Mouse (Mus musculus) midbrain, postnatal 0 days (tissue): ENCODE data around the gene Lrfn2. TPM values are rescaled to one million over a fixed set of nuclear protein-coding genes. Genes with fewer than 3 reads are reported as not detected.

Experiments used
- ATAC-seq: fragments of 200-750 bp; cut with Nextera tagmentation; 2 replicates; pipeline ENCODE4 v1.8.0; 2017; ENCODE audit warnings: moderate number of reproducible peaks, mild to moderate bottlenecking, moderate TSS enrichment, moderate library complexity; ENCODE audit not compliant: low FRiP score
- DNase-seq: peaks from one replicate; pipeline ENCODE4 v3.0.0-alpha.2; 2015; ENCODE audit warnings: low spot score
- H3K27ac ChIP-seq: fragments of 300-500 bp; sonication (generic); 2 replicates; pipeline ENCODE4 v1.5.1; 2014; ENCODE audit warnings: low read depth, mild to moderate bottlenecking, low read length, mixed read lengths
- H3K27me3 ChIP-seq: fragments of 300-500 bp; sonication (generic); 2 replicates; pipeline ENCODE4 v1.6.1; 2014; ENCODE audit warnings: low read length, control low read depth, mixed read lengths; ENCODE audit not compliant: insufficient read depth
- H3K36me3 ChIP-seq: fragments of 300-500 bp; sonication (generic); 2 replicates; pipeline ENCODE4 v1.6.1; 2014; ENCODE audit warnings: low read length, control low read depth, mixed read lengths; ENCODE audit not compliant: insufficient read depth
- H3K4me1 ChIP-seq: fragments of 300-500 bp; sonication (generic); 2 replicates; pipeline ENCODE4 v1.6.1; 2014; ENCODE audit warnings: mild to moderate bottlenecking, control low read depth, antibody characterized with exemption, low read length, mixed read lengths; ENCODE audit not compliant: insufficient read depth
- H3K4me2 ChIP-seq: fragments of 300-500 bp; sonication (generic); 2 replicates; pipeline ENCODE4 v1.6.1; 2014; ENCODE audit warnings: low read depth, mild to moderate bottlenecking, low read length, mixed read lengths; ENCODE audit not compliant: poor library complexity, severe bottlenecking
- H3K4me3 ChIP-seq: fragments of 300-500 bp; sonication (generic); 2 replicates; pipeline ENCODE4 v1.5.1; 2014; ENCODE audit warnings: low read depth, mild to moderate bottlenecking, low read length, moderate library complexity
- H3K9ac ChIP-seq: fragments of 300-500 bp; sonication (generic); replicated peaks from 2 replicates; pipeline ENCODE4 v1.6.1; 2014; ENCODE audit warnings: mild to moderate bottlenecking, low read length, moderate library complexity, mixed read lengths; ENCODE audit not compliant: poor library complexity, severe bottlenecking
- H3K9me3 ChIP-seq: fragments of 300-500 bp; sonication (generic); 2 replicates; pipeline ENCODE4 v1.6.1; 2016; ENCODE audit warnings: low read length, control low read depth
- CTCF ChIP-seq: IDR thresholded peaks from 2 replicates; pipeline ENCODE4 v1.5.1; 2016; ENCODE audit warnings: antibody characterized with exemption, mild to moderate bottlenecking
- WGBS: fragments of 180-500 bp; shearing (Covaris S2); extraction: QIAGEN DNeasy Blood & Tissue Kit; methylation state at CpG from one replicate; pipeline ENCODE4 v1.1.7; 2014; 5-methylcytosine and 5-hydroxymethylcytosine counted together
- polyA plus RNA-seq: library from polyadenylated mRNA; unstranded; fragments of >200 nt; fragmentation: Nextera tagmentation; extraction: Ambion mirVana; gene quantifications from 2 replicates; pipeline ENCODE4 v1.2.1, GENCODE M21; 2015
- total RNA-seq: library from RNA; depleted of rRNA; stranded (reverse); fragments of >200 nt; gene quantifications from 2 replicates; pipeline ENCODE4 v1.2.3, GENCODE M21; 2014

Lrfn2 gene
- total and polyA plus RNA-seq, 2 experiments from 2014 or later, result 17.3 to 40.7 TPM

DNA sequence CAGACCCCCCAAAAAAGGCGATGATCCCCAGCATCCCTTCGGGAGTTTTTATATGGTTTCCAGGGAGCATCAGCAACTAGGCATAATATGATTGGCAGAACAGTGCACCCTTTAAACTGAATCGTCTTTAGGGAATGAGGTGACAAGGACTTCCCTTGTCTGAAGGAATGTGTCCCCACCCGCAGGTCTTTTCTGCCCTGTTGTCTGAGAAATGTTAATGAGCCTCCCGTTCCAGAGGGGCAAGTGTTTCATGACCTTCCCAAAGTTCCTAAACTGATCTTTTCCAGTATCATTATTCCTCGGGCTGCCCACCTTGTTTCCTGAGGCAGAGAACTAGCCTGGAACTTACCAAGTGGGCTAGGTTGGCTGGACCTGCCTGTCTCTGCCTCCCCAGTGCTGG lies 40.7 kb downstream of the Lrfn2 start:
- no peak overlapping the region for H3K9ac ChIP-seq
- H3K27me3 ChIP-seq, result no peaks in the 10 kb centered on the region
- DNase-seq (no peak), ATAC-seq (no peak)
- H3K4me3 ChIP-seq, result no peak overlapping the region
- H3K4me1 ChIP-seq, result peaks cover 17% of the 10 kb centered on the region
- no peak for TF ChIP-seq CTCF
- H3K4me2 ChIP-seq, result no peak overlapping the region
- H3K9me3 ChIP-seq, result no peaks in the 10 kb centered on the region
- no peak overlapping the region for H3K27ac ChIP-seq
- H3K36me3 ChIP-seq, result no peaks in the 10 kb centered on the region
- 33% methylated on average over 6 of the region's 6 CpGs for WGBS

DNA sequence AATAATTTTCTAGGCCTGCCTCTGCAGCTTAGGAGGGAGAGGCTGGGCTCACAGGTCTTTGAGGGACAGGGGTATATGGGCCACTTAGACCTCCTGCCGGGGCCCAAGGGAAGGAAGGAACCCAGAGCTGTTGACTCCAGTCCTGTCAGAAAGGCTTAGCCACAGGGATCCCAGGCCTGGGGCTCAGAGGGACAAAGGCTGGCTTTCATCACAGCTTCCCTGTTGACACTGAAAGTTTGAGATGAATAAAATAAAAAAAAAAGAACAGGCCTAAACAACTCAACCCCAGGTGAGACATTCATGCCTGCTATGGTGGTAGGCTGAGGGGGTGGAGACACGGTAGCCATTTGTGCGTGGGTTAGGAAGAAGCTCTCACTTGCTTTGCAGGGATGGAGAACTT lies 41.2 kb downstream of the Lrfn2 start:
- H3K27me3 ChIP-seq, result no peaks in the 10 kb centered on the region
- no peak overlapping the region for H3K4me3 ChIP-seq
- TF ChIP-seq CTCF, result no peak
- no peak for DNase-seq
- no peak overlapping the region for H3K4me2 ChIP-seq
- H3K9ac ChIP-seq, result no peak overlapping the region
- no peak overlapping the region for H3K27ac ChIP-seq
- ATAC-seq, result no peak
- H3K36me3 ChIP-seq, result no peaks in the 10 kb centered on the region
- WGBS, result 10% methylated on average over 3 of the region's 3 CpGs
- no peaks in the 10 kb centered on the region for H3K9me3 ChIP-seq
- H3K4me1 ChIP-seq, result peaks cover 17% of the 10 kb centered on the region

DNA sequence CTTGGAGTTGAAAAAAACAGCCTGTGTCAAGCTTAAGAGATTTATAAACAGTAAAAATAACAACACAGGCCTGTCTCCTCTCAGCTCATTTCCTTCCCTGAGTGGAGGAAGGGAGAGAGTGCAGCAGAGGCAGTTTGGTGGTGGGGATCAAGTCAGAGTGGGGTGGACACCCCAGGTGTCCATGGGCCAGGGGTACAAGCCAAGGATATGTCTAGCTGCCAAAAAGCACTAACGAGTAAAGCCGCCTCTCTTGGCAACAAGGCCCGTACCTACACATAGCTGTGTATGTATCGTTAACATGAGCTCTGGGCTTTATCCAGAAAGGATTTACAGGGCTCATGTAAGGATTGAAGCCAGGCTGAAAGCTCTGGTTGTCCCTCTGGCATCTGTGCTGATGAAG lies 42.9 kb downstream of the Lrfn2 start:
- Histone ChIP-seq H3K36me3 (no peaks in the 10 kb centered on the region), H3K4me2 (no peak overlapping the region), H3K9ac (no peak overlapping the region), H3K27me3 (no peaks in the 10 kb centered on the region), H3K27ac (peak overlapping the region; percentile 38; the same call in 1 of the 2 replicates), H3K9me3 (no peaks in the 10 kb centered on the region), H3K4me1 (peaks cover 17% of the 10 kb centered on the region), H3K4me3 (no peak overlapping the region)
- ATAC-seq (no peak), DNase-seq (no peak)
- TF ChIP-seq CTCF, result no peak
- WGBS, result 48% methylated on average over 4 of the region's 4 CpGs

DNA sequence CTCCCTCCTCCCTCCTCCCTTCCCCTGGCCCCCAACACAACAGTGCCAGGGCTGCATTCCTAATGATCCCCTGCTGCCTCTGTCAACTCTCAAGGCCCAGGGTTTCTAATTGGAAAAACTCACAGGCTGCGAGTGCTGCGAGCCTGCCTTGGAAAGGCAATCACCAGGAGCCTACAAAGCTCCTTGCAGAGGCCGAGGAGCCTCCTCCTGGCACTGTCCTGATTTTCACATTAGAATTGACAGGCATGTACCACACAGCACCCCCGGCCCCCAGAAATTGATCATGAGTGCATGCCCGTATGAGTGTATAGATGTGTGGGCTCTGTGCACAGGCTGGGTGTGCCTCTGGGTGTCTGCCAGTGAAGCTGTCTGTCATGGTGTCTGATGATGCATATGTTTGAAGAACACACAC lies 44.4 kb downstream of the Lrfn2 start:
- TF ChIP-seq CTCF, result no peak
- Histone ChIP-seq H3K4me3 (no peak overlapping the region), H3K27me3 (no peaks in the 10 kb centered on the region), H3K4me2 (no peak overlapping the region), H3K9ac (no peak overlapping the region), H3K4me1 (peaks cover 17% of the 10 kb centered on the region), H3K36me3 (no peaks in the 10 kb centered on the region), H3K27ac (0 out of 2 replicates have a peak overlapping the region, but pooled peaks have one; percentile 51), H3K9me3 (no peaks in the 10 kb centered on the region)
- peak; percentile 50 for ATAC-seq
- DNase-seq, result peak; percentile 70
- WGBS, result 18% methylated on average over 5 of the region's 5 CpGs

DNA sequence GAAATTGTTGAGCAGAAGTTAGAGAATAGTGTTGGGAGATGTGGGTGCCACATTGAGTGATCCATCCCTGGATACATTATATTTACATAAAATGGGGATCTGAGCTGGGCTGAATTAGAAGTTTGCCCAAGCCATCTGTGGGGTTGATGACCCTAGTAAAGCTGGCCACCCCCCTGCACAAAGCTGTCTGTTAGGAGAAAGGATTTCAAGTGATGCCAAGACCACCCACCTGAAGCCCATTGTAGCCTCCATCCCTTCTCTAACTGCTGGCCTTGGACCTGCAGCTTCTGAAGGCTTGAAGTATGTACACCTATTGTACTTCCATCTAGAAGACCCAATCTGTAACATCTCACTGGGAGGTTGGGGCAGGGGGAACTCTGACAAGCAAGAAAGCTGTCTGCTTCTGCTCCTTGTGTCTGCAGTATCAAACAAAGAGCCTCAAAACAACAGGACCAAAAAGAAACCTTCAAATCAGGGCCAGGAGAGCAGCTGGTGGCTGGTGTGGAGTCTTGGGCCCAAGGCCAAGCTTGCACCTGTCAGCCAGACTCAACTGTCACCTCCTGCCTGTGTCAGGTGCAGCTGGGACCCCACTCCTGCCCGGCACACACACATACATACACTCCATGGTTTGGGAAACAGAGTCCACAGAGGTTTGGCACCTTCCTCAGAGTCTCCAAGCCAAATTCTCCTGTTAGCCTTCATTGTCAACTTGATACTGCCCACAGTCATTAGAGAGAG lies 63.2 kb downstream of the Lrfn2 start:
- TF ChIP-seq CTCF, result no peak
- no peaks in the 10 kb centered on the region; the same call in 1 of the 2 replicates for H3K4me1 ChIP-seq
- H3K27ac ChIP-seq, result no peak overlapping the region
- ATAC-seq, result no peak
- no peaks in the 10 kb centered on the region for H3K36me3 ChIP-seq
- no peak overlapping the region for H3K9ac ChIP-seq
- no peak overlapping the region for H3K4me3 ChIP-seq
- DNase-seq, result peak; percentile 45
- H3K9me3 ChIP-seq, result no peaks in the 10 kb centered on the region
- no peaks in the 10 kb centered on the region for H3K27me3 ChIP-seq
- 74% methylated on average over 1 of the region's 1 CpGs for WGBS
- H3K4me2 ChIP-seq, result no peak overlapping the region

DNA sequence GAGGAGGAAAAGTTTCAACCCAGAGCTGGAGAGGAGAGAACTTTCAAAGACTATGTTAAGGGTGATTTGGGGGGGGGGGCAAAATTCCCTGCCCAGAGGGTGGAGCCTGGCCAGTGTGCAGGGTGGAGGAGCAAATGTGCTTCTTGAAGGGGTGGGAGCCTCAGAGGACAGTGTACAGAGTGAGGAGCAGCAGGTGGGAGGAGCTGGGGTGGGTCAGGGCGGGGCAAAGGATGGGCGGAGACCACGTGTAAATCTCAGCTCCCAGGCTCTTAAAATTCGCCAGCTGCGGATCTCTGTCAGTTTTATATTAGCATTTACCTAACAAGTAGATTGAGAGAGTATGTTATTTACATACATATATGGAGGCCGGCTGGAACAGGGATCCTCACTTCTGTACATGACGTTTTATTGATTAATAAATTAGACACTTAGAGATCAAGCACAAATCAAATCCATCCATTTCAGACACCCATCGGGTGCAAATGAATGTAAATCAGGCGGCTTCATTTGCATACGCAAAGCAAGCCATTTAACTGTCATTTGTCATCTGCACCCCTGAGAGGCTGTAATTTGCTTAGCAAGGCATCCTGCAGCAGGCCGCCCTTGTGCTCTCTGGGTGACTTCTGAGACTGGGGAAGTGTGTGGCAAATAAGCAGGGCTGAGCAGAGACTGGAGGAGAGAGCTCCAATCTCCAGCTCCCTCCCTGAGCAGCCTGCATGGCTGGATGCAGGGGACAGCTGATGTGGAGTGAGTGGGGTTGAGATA lies 67.5 kb downstream of the Lrfn2 start:
- Histone ChIP-seq H3K36me3 (no peaks in the 10 kb centered on the region), H3K27ac (no peak overlapping the region), H3K27me3 (no peaks in the 10 kb centered on the region), H3K4me1 (no peaks in the 10 kb centered on the region; the same call in 1 of the 2 replicates), H3K4me2 (no peak overlapping the region), H3K9ac (no peak overlapping the region), H3K9me3 (no peaks in the 10 kb centered on the region), H3K4me3 (no peak overlapping the region)
- TF ChIP-seq CTCF, result no peak
- no peak for DNase-seq
- ATAC-seq, result no peak
- WGBS, result 8% methylated on average over 11 of the region's 11 CpGs
